Mouse (Mus musculus): ENCODE results near the gene Slc4a4.

The Slc4a4 gene

GRCm38 (mm10) chr5:88994533-88994932 is 107.9 kb downstream of the Slc4a4 start:
- no peak for DNase-seq (ENCODE audit: extremely low read depth, insufficient read length, low spot score)

GRCm38 (mm10) chr5:88996246-88996645 is 109.6 kb downstream of the Slc4a4 start:
- no peak for DNase-seq (ENCODE audit: extremely low read depth, insufficient read length, low spot score)

- DNase-seq (ENCODE audit: extremely low read depth, insufficient read length, low spot score) = no peak
These were observed 110.7 kb downstream of the Slc4a4 start for GRCm38 (mm10) chr5:88997277-88997676.

GRCm38 (mm10) chr5:88999793-89000192 is 113.2 kb downstream of the Slc4a4 start:
- DNase-seq (ENCODE audit: extremely low read depth, insufficient read length, low spot score) = no peak

GRCm38 (mm10) chr5:89000598-89000997 is 114.0 kb downstream of the Slc4a4 start:
- no peak for DNase-seq (ENCODE audit: extremely low read depth, insufficient read length, low spot score)

GRCm38 (mm10) chr5:89010116-89010515 is 123.5 kb downstream of the Slc4a4 start:
- no peak for DNase-seq (ENCODE audit: extremely low read depth, insufficient read length, low spot score)

GRCm38 (mm10) chr5:89012456-89012855 is 125.8 kb downstream of the Slc4a4 start:
- DNase-seq (ENCODE audit: extremely low read depth, insufficient read length, low spot score) = peak; percentile 6

GRCm38 (mm10) chr5:89014782-89015181 is 128.2 kb downstream of the Slc4a4 start:
- DNase-seq (ENCODE audit: extremely low read depth, insufficient read length, low spot score) = no peak

- no peak for DNase-seq (ENCODE audit: extremely low read depth, insufficient read length, low spot score)
These were observed 129.3 kb downstream of the Slc4a4 start for GRCm38 (mm10) chr5:89015878-89016277.

GRCm38 (mm10) chr5:89018537-89018936 is 131.9 kb downstream of the Slc4a4 start:
- DNase-seq (ENCODE audit: extremely low read depth, insufficient read length, low spot score) = no peak

GRCm38 (mm10) chr5:89024413-89024812 is 137.8 kb downstream of the Slc4a4 start:
- no peak for DNase-seq (ENCODE audit: extremely low read depth, insufficient read length, low spot score)

GRCm38 (mm10) chr5:89027518-89028085 is 141.0 kb downstream of the Slc4a4 start:
- no peak for DNase-seq (ENCODE audit: extremely low read depth, insufficient read length, low spot score)

- no peak for DNase-seq (ENCODE audit: extremely low read depth, insufficient read length, low spot score)
These were observed 146.0 kb downstream of the Slc4a4 start for GRCm38 (mm10) chr5:89032647-89033046.

- DNase-seq (ENCODE audit: extremely low read depth, insufficient read length, low spot score) = no peak
These were observed 146.6 kb downstream of the Slc4a4 start for GRCm38 (mm10) chr5:89033256-89033655.

- no peak for DNase-seq (ENCODE audit: extremely low read depth, insufficient read length, low spot score)
These were observed 149.5 kb downstream of the Slc4a4 start for GRCm38 (mm10) chr5:89036147-89036546.

- no peak for DNase-seq (ENCODE audit: extremely low read depth, insufficient read length, low spot score)
These were observed 154.2 kb downstream of the Slc4a4 start for GRCm38 (mm10) chr5:89040814-89041213.

GRCm38 (mm10) chr5:89043846-89044245 is 157.2 kb downstream of the Slc4a4 start:
- DNase-seq (ENCODE audit: extremely low read depth, insufficient read length, low spot score) = no peak

- no peak for DNase-seq (ENCODE audit: extremely low read depth, insufficient read length, low spot score)
These were observed 158.2 kb downstream of the Slc4a4 start for GRCm38 (mm10) chr5:89044801-89045200.

- DNase-seq (ENCODE audit: extremely low read depth, insufficient read length, low spot score) = no peak
These were observed 165.0 kb downstream of the Slc4a4 start for GRCm38 (mm10) chr5:89051577-89051976.

GRCm38 (mm10) chr5:89052230-89052629 is 165.6 kb downstream of the Slc4a4 start:
- DNase-seq (ENCODE audit: extremely low read depth, insufficient read length, low spot score) = no peak

GRCm38 (mm10) chr5:89055656-89056055 is 169.0 kb downstream of the Slc4a4 start:
- no peak for DNase-seq (ENCODE audit: extremely low read depth, insufficient read length, low spot score)

GRCm38 (mm10) chr5:89056370-89056769 is 169.8 kb downstream of the Slc4a4 start:
- DNase-seq (ENCODE audit: extremely low read depth, insufficient read length, low spot score) = no peak

- no peak for DNase-seq (ENCODE audit: extremely low read depth, insufficient read length, low spot score)
These were observed 174.5 kb downstream of the Slc4a4 start for GRCm38 (mm10) chr5:89061097-89061496.

Data from 3134 (cell line).